ENCODE assay signal across 14 mouse cellular contexts in the genomic region with DNA sequence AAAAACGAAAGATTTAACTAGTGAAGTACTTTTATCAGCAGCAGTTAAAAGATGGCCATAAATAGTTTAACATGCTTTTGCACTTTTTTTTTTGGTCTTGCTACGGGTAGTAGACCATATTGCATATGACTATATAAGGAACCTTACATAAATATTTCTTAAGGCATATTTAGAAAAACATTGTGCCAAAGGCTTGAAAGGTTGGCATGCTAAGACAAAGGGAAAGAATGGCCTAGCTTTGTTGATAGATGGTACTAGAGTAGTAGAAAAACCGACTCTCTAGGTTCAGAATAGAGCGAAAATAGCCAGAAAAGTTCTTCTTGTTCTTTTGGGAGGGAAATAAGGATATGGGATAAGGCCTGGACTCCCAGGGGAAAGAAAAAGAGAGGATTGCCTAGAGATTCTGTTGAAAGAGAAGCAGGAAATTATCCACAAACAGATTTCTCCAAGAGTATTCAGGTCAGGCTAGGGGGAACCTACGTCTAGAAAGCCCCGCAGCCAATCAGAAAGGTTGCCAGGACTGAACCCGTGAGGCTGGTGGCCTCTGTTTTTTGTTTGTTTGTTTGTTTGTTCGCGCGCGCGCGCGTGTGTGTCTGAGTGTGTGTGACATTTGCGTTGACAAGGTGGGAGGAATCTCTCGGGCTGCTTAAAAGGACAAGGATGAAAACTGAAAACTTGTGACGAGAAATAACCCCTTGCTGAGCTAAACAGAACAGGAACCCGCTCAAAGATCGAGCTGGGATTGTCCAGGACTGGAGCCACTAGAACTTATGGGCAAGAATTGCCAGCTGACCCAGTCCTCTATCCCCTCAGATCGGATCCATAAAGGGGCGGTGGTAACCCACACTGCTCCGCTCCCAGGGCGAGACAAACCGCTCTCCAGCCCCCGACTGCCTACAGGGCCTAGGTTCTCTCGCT. TPM values are rescaled to one million over a fixed set of nuclear protein-coding genes. Genes with fewer than 3 reads are reported as not detected.
A peak's percentile ranks its signal among the peaks of the same experiment; 100 is the strongest.
DNase-seq lines count a peak whose midpoint lies in the region; ATAC-seq and TF ChIP-seq lines count a peak whose summit lies in the region.
"Had no signal": no experiment of that assay in that cellular context is flagged by ENCODE, and none has a peak within 500 bp of the region (broad histone marks: within the 10 kb centered on the region; RNA-seq: fewer than 3 reads in every experiment).

No protein-coding gene starts in this region.

- intact Hi-C loops in heart, postnatal 36 days (cut with DNase I), result no loop called here

- H3K27ac ChIP-seq in lung, embryonic 14.5 days (ENCODE audit: low read depth), result no peak overlapping the region
- H3K27ac ChIP-seq in forebrain, embryonic 16.5 days (ENCODE audit: low read length), result no peak overlapping the region
- no peak overlapping the region for H3K27ac ChIP-seq in neural tube, embryonic 11.5 days (ENCODE audit: low read depth, low read length)

- no peak for ATAC-seq in lung, embryonic 14.5 days (ENCODE audit: insufficient read depth)
- ATAC-seq in forebrain, embryonic 16.5 days, result 0 out of 2 replicates have a peak, but pooled peaks have one; percentile 13
- ATAC-seq in neural tube, embryonic 11.5 days (ENCODE audit: insufficient read depth, low FRiP score, low TSS enrichment), result 0 out of 2 replicates have a peak, but pooled peaks have one; percentile 6

- TF ChIP-seq CTCF in lung, embryonic 14.5 days (IDR thresholded peaks at IDR 0.05; ENCODE audit: low read depth), result no peak

- H3K9ac ChIP-seq in lung, embryonic 14.5 days, result no peak overlapping the region
- H3K9ac ChIP-seq in forebrain, embryonic 16.5 days (replicated peaks; ENCODE audit: low read depth, low read length), result no peak overlapping the region
- no peak overlapping the region for H3K9ac ChIP-seq in neural tube, embryonic 11.5 days (ENCODE audit: low read length)

- peak; percentile 65 for DNase-seq in embryo, embryonic 10.5 days (ENCODE audit: low spot score)
- DNase-seq in embryo, embryonic 10 days (ENCODE audit: low spot score), result no peak
- DNase-seq in lung, embryonic 14.5 days, result peak; percentile 32
- no peak for DNase-seq in lung, postnatal 4 days
- peak; percentile 42 for DNase-seq in neural tube, embryonic 11.5 days (ENCODE audit: low spot score)
- DNase-seq in cerebellum, adult 9-11 months, result no peak
- no peak for DNase-seq in heart, postnatal 36 days
- DNase-seq: adrenal gland, postnatal 10 days; cerebellum, adult 11-12 months; thymus, postnatal 25 days had no signal

- H3K4me3 ChIP-seq in lung, embryonic 14.5 days (ENCODE audit: low read depth, low read length), result no peak overlapping the region
- H3K4me3 ChIP-seq in forebrain, embryonic 16.5 days (replicated peaks; ENCODE audit: low read length), result no peak overlapping the region
- H3K4me3 ChIP-seq in neural tube, embryonic 11.5 days (ENCODE audit: low read depth, low read length), result no peak overlapping the region

- WGBS in lung, embryonic 14.5 days, result 5% methylated on average over 26 of the region's 26 CpGs
- 2% methylated on average over 26 of the region's 26 CpGs for WGBS in forebrain, embryonic 16.5 days
- WGBS in neural tube, embryonic 11.5 days, result 2% methylated on average over 26 of the region's 26 CpGs

- no peaks in the 10 kb centered on the region for H3K36me3 ChIP-seq in lung, embryonic 14.5 days (ENCODE audit: insufficient read depth)
- H3K36me3 ChIP-seq in forebrain, embryonic 16.5 days (ENCODE audit: control insufficient read depth, insufficient read depth), result no peaks in the 10 kb centered on the region
- no peaks in the 10 kb centered on the region for H3K36me3 ChIP-seq in neural tube, embryonic 11.5 days (ENCODE audit: control insufficient read depth, insufficient read depth, low read length)

- H3K4me1 ChIP-seq in lung, embryonic 14.5 days (ENCODE audit: insufficient read depth), result no peaks in the 10 kb centered on the region
- H3K4me1 ChIP-seq in forebrain, embryonic 16.5 days (replicated peaks; ENCODE audit: control insufficient read depth, insufficient read depth, low read length), result peaks cover 9% of the 10 kb centered on the region; the same call in 1 of the 2 replicates
- H3K4me1 ChIP-seq in neural tube, embryonic 11.5 days (ENCODE audit: control insufficient read depth, insufficient read depth, low read length), result 0 out of 2 replicates have a peak, but pooled peaks cover 2% of the 10 kb centered on the region

- no peak overlapping the region for H3K4me2 ChIP-seq in lung, embryonic 14.5 days
- no peak overlapping the region for H3K4me2 ChIP-seq in forebrain, embryonic 16.5 days (ENCODE audit: low read length)
- H3K4me2 ChIP-seq in neural tube, embryonic 11.5 days (ENCODE audit: low read depth), result 0 out of 2 replicates have a peak overlapping the region, but pooled peaks have one; percentile 4

- no peaks in the 10 kb centered on the region for H3K9me3 ChIP-seq in lung, embryonic 14.5 days (ENCODE audit: low read depth, low read length)
- H3K9me3 ChIP-seq in forebrain, embryonic 16.5 days (ENCODE audit: control insufficient read depth, low read length), result no peaks in the 10 kb centered on the region
- H3K9me3 ChIP-seq in neural tube, embryonic 11.5 days (ENCODE audit: control insufficient read depth, low read length), result no peaks in the 10 kb centered on the region

- H3K27me3 ChIP-seq in lung, embryonic 14.5 days (ENCODE audit: insufficient read depth, low read length), result peaks cover 98% of the 10 kb centered on the region
- peaks cover 58% of the 10 kb centered on the region for H3K27me3 ChIP-seq in forebrain, embryonic 16.5 days (replicated peaks; ENCODE audit: control insufficient read depth, insufficient read depth, low read length)
- H3K27me3 ChIP-seq in neural tube, embryonic 11.5 days (ENCODE audit: control insufficient read depth, insufficient read depth, low read length), result peaks cover 90% of the 10 kb centered on the region

RNA-seq across cellular contexts. Expression of a gene that starts 9.6 kb away (rescaled TPM):
- 0.04 and 0.05 TPM in 2 replicates for polyA plus RNA-seq in lung, embryonic 14.5 days (2014; fragmentation: Nextera tagmentation; extraction: Ambion mirVana)
- 0.26 and 2.3 TPM in 2 replicates for polyA plus RNA-seq in forebrain, embryonic 16.5 days (2015; fragmentation: Nextera tagmentation; extraction: Ambion mirVana)
- 3.4 and 3.9 TPM in 2 replicates for polyA plus RNA-seq in neural tube, embryonic 11.5 days (2014; fragmentation: Nextera tagmentation; extraction: Ambion mirVana)
- not detected for total RNA-seq in heart, postnatal 36 days (2021)
- total RNA-seq: adrenal gland, postnatal 10 days; megakaryocyte, adult 5-6 weeks; MEL had no signal
- polyA plus RNA-seq: liver, embryonic 16.5 days had no signal

Comparison
In these comparisons a context has a peak if more than half of its experiments do, and no peak if none do; other contexts are left out.
1. DNase-seq: peak in embryo, embryonic 10.5 days (single experiment), lung, embryonic 14.5 days (single experiment) and neural tube, embryonic 11.5 days (single experiment); none in embryo, embryonic 10 days (single experiment), lung, postnatal 4 days (0 of 2), cerebellum, adult 9-11 months (single experiment) and heart, postnatal 36 days (0 of 2).